Mouse (Mus musculus) liver, embryonic 11.5 days (tissue): ENCODE results near the gene Epb41. TPM values are rescaled to one million over a fixed set of nuclear protein-coding genes. Genes with fewer than 3 reads are reported as not detected.
A peak's percentile ranks its signal among the peaks of the same experiment; 100 is the strongest.

ENCODE experiments used
- ATAC-seq: fragments of 200-750 bp; cut with Nextera tagmentation; replicated peaks from 2 replicates; pipeline ENCODE4 v1.8.0; 2017; ENCODE audit warnings: moderate number of reproducible peaks, mild to moderate bottlenecking, moderate TSS enrichment, moderate library complexity; ENCODE audit not compliant: low FRiP score
- DNase-seq: peaks from one replicate; pipeline ENCODE4 v3.0.0-alpha.2; 2017; ENCODE audit warnings: low spot score
- H3K27ac ChIP-seq: fragments of 300-500 bp; sonication (generic); 2 replicates; pipeline ENCODE4 v1.5.1; 2014; ENCODE audit warnings: mild to moderate bottlenecking, low read depth, low read length, control low read depth
- H3K27me3 ChIP-seq: fragments of 300-500 bp; sonication (generic); replicated peaks from 2 replicates; pipeline ENCODE4 v1.6.1; 2014; ENCODE audit warnings: low read length, mixed read lengths; ENCODE audit not compliant: control insufficient read depth, insufficient read depth
- H3K36me3 ChIP-seq: fragments of 300-500 bp; sonication (generic); 2 replicates; pipeline ENCODE4 v1.6.1; 2014; ENCODE audit warnings: mild to moderate bottlenecking, low read length, moderate library complexity, mixed read lengths; ENCODE audit not compliant: control insufficient read depth, insufficient read depth
- H3K4me1 ChIP-seq: fragments of 300-500 bp; sonication (generic); replicated peaks from 2 replicates; pipeline ENCODE4 v1.6.1; 2014; ENCODE audit warnings: low read length, mixed read lengths; ENCODE audit not compliant: control insufficient read depth, insufficient read depth
- H3K4me2 ChIP-seq: fragments of 300-500 bp; sonication (generic); 2 replicates; pipeline ENCODE4 v1.6.1; 2014; ENCODE audit warnings: mild to moderate bottlenecking, control low read depth, moderate library complexity
- H3K4me3 ChIP-seq: fragments of 300-500 bp; sonication (generic); 2 replicates; pipeline ENCODE4 v1.5.1; 2014; ENCODE audit warnings: low read depth, low read length, control low read depth
- H3K9ac ChIP-seq: fragments of 300-500 bp; sonication (generic); 2 replicates; pipeline ENCODE4 v1.6.1; 2014; ENCODE audit warnings: low read depth, low read length, control low read depth
- H3K9me3 ChIP-seq: fragments of 300-500 bp; sonication (generic); 2 replicates; pipeline ENCODE4 v1.6.1; 2016; ENCODE audit warnings: low read length, inconsistent platforms, mixed read lengths; ENCODE audit not compliant: control insufficient read depth
- WGBS: fragments of 180-500 bp; shearing (Covaris S2); extraction: QIAGEN DNeasy Blood & Tissue Kit; methylation state at CpG from one replicate; pipeline ENCODE4 v1.1.7; 2014; 5-methylcytosine and 5-hydroxymethylcytosine counted together
- polyA plus RNA-seq: library from polyadenylated mRNA; unstranded; fragments of >200 nt; fragmentation: Nextera tagmentation; extraction: Ambion mirVana; gene quantifications from 2 replicates; pipeline ENCODE4 v1.2.1, GENCODE M21; 2014

The Epb41 gene
- polyA plus RNA-seq, 1 experiment from 2014 or later = 108 TPM

- Histone ChIP-seq H3K9me3 (no peaks in the 10 kb centered on the region), H3K4me3 (peak overlapping the region; percentile 18; the same call in 1 of the 2 replicates), H3K27ac (peak overlapping the region; percentile 30; the same call in 1 of the 2 replicates), H3K9ac (peak overlapping the region; percentile 40; the same call in 1 of the 2 replicates), H3K36me3 (peaks cover 19% of the 10 kb centered on the region), H3K4me1 (peaks cover 88% of the 10 kb centered on the region), H3K27me3 (no peaks in the 10 kb centered on the region), H3K4me2 (peak overlapping the region; percentile 52)
- ATAC-seq (no peak), DNase-seq (no peak)
- WGBS = 68% methylated on average over 2 of the region's 2 CpGs
These were observed 7.2 kb downstream of the Epb41 start for GRCm38 (mm10) chr4:132067938-132068235.

- Histone ChIP-seq H3K4me3 (peak overlapping the region; percentile 18; the same call in 1 of the 2 replicates), H3K27me3 (no peaks in the 10 kb centered on the region), H3K4me1 (peaks cover 86% of the 10 kb centered on the region), H3K36me3 (peaks cover 16% of the 10 kb centered on the region), H3K9me3 (no peaks in the 10 kb centered on the region), H3K9ac (peak overlapping the region; percentile 40; the same call in 1 of the 2 replicates), H3K27ac (peak overlapping the region; percentile 30; the same call in 1 of the 2 replicates), H3K4me2 (peak overlapping the region; percentile 52)
- ATAC-seq (peak; percentile 66), DNase-seq (no peak)
- 71% methylated on average over 14 of the region's 14 CpGs for WGBS
These were observed 7.8 kb downstream of the Epb41 start for GRCm38 (mm10) chr4:132067112-132067937.

- no peaks in the 10 kb centered on the region for H3K27me3 ChIP-seq
- peaks cover 83% of the 10 kb centered on the region for H3K4me1 ChIP-seq
- H3K4me3 ChIP-seq = no peak overlapping the region
- DNase-seq (no peak), ATAC-seq (no peak)
- peak overlapping the region; percentile 21; the same call in 1 of the 2 replicates for H3K27ac ChIP-seq
- 75% methylated on average over 10 of the region's 10 CpGs for whole genome bisulfite sequencing
- peak overlapping the region; percentile 28; the same call in 1 of the 2 replicates for H3K9ac ChIP-seq
- peak overlapping the region; percentile 52 for H3K4me2 ChIP-seq
- no peaks in the 10 kb centered on the region for H3K9me3 ChIP-seq
- peaks cover 11% of the 10 kb centered on the region for H3K36me3 ChIP-seq
These were observed 8.9 kb downstream of the Epb41 start for GRCm38 (mm10) chr4:132066101-132066773.

- DNase-seq (no peak), ATAC-seq (peak; percentile 57)
- 45% methylated on average over 3 of the region's 3 CpGs for WGBS
- no peak overlapping the region for H3K27ac ChIP-seq
- no peaks in the 10 kb centered on the region for H3K27me3 ChIP-seq
- H3K36me3 ChIP-seq = peaks cover 7% of the 10 kb centered on the region
- peak overlapping the region; percentile 28; the same call in 1 of the 2 replicates for H3K9ac ChIP-seq
- H3K9me3 ChIP-seq = no peaks in the 10 kb centered on the region
- peak overlapping the region; percentile 52 for H3K4me2 ChIP-seq
- peaks cover 82% of the 10 kb centered on the region for H3K4me1 ChIP-seq
- H3K4me3 ChIP-seq = no peak overlapping the region
These were observed 9.5 kb downstream of the Epb41 start for GRCm38 (mm10) chr4:132065578-132065977.

GRCm38 (mm10) chr4:132064550-132064949 lies 10.6 kb downstream of the Epb41 start:
- no peak overlapping the region for H3K27ac ChIP-seq
- H3K9ac ChIP-seq = no peak overlapping the region
- no peak overlapping the region for H3K4me3 ChIP-seq
- H3K9me3 ChIP-seq = no peaks in the 10 kb centered on the region
- no peak for ATAC-seq
- no peaks in the 10 kb centered on the region for H3K27me3 ChIP-seq
- peaks cover 87% of the 10 kb centered on the region for H3K4me1 ChIP-seq
- WGBS = 87% methylated on average over 5 of the region's 5 CpGs
- no peak overlapping the region for H3K4me2 ChIP-seq
- H3K36me3 ChIP-seq = peaks cover 5% of the 10 kb centered on the region
- no peak for DNase-seq

GRCm38 (mm10) chr4:132062934-132063884 lies 11.9 kb downstream of the Epb41 start:
- H3K9ac ChIP-seq = no peak overlapping the region

GRCm38 (mm10) chr4:132062289-132062688 lies 12.8 kb downstream of the Epb41 start:
- H3K4me1 ChIP-seq = peaks cover 73% of the 10 kb centered on the region
- H3K27me3 ChIP-seq = no peaks in the 10 kb centered on the region
- WGBS = 86% methylated on average over 8 of the region's 8 CpGs
- H3K27ac ChIP-seq = 0 out of 2 replicates have a peak overlapping the region, but pooled peaks have one; percentile 41
- H3K36me3 ChIP-seq = peaks cover 5% of the 10 kb centered on the region
- DNase-seq = no peak
- H3K9ac ChIP-seq = no peak overlapping the region
- H3K9me3 ChIP-seq = no peaks in the 10 kb centered on the region
- no peak for ATAC-seq
- H3K4me2 ChIP-seq = no peak overlapping the region
- no peak overlapping the region for H3K4me3 ChIP-seq

More at GRCm38 (mm10) chr4:132062934-132063884, 11.9 kb downstream of the Epb41 start:
- H3K36me3 ChIP-seq = peaks cover 5% of the 10 kb centered on the region
- DNase-seq (no peak), ATAC-seq (no peak)
- peak overlapping the region; percentile 41 for H3K27ac ChIP-seq
- no peaks in the 10 kb centered on the region for H3K27me3 ChIP-seq
- 55% methylated on average over 17 of the region's 17 CpGs for WGBS
- H3K4me3 ChIP-seq = no peak overlapping the region
- H3K4me2 ChIP-seq = no peak overlapping the region
- H3K9me3 ChIP-seq = no peaks in the 10 kb centered on the region
- peaks cover 82% of the 10 kb centered on the region for H3K4me1 ChIP-seq
